Mouse (Mus musculus): ENCODE data around the gene Zfp213.
"Not testable (repeated sequence)": the region's sequence is repeated elsewhere in the genome, so short reads cannot be mapped to it uniquely, and the experiment has no call there.

Gene Zfp213

GRCm38 (mm10) chr17:23543983-23544382, 20.1 kb downstream of the Zfp213 start:
- no peak for DNase-seq

DNA sequence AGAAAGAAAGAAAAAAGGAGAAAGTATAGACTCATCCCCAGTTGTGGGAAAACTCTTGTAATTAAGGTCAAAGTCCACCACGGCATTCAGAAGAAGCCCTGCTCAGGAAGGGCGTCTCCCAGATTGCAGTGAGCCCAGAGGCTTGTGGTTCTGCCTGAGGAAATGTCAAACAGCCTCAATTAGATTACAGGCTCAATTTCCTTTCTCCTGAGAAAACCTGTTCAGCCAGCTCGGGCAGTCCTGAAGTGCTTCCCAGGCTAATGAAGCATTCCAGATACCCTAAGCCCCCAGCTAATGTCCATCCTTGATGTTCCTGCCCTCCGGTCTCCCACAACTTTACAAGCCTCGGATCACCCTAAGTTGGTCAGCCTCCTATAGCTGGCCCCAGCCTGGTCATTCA, 20.7 kb downstream of the Zfp213 start:
- DNase-seq: no peak

DNA sequence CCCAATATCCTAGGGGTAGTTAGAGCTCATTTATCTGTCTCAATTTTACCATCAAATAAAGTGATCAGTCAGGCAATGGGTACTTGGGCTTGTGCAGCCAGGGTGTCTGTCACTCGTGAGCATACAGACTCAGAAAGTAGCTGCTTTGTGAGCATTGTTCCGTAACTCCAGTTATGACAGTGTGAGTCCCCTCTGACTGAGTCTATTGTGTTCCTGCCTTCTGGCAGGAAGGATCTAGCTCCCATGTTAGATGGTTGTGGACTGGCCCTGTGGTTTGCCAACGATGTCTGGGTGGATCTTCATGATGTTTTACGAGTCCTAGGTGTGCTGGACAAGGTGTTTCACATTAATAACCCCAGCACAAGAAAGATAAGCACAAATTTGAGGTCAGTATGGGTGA, 21.2 kb downstream of the Zfp213 start:
- no peak for DNase-seq

DNA sequence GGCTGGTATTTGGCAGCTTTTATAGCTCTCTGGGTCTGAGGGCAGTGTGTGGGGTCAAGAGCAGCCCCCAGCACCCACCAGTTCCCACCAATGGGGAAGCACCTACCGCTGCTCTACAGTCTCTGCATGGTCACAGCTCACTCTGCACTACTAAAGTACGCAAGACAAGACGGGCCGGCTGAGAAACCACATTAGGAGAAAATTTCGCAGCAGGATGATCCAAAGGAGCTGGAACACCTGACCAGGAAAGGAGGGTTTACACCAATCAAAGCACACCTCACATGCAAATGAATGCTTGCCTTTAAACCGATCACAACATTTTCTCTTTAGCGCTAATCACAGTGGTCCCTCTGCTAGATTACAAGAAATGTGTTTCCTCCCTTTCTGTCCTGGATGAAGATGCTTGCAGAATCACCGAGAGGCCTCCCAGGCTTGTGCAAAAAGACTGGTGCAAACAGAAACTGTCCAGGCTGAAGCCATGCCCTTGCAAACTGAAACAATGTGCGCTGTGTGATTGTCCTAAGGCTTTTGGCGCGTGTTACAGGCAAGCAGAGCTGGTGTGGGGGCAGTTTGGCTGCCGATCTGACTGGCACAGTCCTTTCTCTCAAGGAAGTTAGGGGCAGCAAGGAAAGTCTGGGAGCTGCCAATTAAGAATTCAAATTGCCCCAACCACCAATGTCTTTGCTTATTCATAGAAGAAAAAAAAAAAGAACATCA, 21.9 kb downstream of the Zfp213 start:
- peak in 1 of 2 experiments; percentile 3 for DNase-seq

DNA sequence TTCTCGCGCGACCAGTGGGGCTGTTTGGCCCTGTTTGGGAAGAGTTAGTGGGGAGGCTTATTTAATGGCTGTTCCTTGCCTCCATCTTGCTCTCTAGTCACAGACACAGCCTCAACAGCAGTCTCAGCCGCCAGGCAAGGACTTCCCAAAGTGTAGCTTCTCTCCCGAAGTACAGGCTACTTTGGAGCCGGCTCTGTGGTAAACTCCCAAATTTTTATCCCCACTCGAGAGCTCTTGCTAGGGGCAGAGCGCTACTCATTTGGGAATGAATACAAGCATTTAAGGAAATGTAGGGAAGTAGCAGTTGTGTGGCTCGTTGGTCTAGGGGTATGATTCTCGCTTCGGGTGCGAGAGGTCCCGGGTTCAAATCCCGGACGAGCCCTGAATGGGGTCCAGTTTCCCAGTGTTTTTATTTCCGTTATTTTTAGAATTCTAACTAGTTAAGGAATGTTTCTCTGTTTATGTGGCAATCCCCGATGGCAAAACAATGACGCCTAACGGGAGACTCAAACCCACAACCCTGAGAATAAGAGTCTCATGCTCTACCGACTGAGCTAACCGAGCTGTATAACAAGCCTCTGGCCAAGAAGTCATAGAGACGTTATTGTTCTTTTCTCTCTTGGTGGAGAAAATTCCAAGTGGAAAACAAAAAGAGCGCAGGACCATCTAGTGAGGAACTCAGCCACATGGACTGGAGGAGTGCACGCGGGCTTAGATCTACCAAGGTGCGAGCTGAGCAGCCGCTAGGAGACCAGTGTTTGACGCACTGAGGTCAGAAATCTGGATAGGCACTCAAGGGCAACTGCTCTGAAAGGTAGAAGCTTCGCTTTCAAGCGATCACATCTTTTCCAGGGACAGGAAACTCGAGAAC, 23.2 kb downstream of the Zfp213 start:
- peak in 1 of 2 experiments; percentile 9 for DNase-seq

- DNase-seq: no peak
Observed at GRCm38 (mm10) chr17:23540106-23540505, 23.9 kb downstream of the Zfp213 start.

DNA sequence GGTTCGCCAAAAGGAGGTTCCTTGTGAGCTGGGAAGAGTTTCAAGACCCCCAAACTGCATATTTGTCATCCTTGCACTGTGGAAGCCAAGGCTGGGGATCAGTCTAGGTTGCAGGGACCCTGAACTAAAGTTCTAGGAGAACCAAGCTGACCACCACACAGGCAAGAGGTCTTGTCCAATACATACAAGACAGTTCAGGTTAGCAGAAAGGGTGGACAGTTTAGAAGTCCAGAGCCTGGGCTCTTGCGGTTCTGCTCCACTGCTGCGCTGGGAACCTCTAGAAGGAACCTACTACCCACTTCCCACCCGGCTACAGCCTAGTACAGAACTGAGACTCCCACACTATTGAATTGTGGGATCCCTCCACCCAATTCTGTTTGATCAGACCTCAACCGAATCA, 24.4 kb downstream of the Zfp213 start:
- no peak for DNase-seq

DNA sequence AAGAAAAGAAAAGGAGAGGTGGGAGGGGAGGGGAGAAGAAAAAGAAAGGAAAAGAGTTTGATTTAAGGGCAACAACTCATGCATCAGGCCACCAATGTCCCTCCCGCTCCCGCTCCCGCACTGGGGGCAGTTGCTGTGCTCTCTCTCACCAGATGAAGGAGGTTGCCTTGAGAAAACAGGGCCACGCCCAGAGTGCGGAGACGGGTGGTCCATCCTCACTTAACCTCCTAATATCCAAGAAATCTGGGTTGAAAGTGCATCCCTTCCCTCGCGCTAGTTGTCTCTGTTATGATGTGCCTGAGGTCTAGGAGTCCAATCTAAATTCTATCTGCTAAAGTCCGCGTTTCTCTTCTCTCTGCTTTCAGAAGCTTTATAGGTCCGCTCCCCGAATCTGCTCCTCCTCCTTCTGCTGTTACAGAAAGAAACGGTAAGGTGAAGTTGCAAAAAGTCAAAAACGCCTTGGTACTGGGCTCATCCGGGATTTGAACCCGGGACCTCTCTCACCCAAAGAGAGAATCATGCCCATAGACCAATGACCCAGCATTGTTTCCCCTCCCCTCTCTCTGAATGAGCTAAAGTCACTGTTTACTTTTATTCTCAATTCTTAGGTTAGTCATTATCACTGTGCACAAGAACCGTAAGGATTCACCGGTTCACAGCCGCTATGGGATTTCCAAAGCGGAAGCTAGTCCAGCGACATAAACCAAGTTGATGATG, 25.6 kb downstream of the Zfp213 start:
- no peak for DNase-seq

DNA sequence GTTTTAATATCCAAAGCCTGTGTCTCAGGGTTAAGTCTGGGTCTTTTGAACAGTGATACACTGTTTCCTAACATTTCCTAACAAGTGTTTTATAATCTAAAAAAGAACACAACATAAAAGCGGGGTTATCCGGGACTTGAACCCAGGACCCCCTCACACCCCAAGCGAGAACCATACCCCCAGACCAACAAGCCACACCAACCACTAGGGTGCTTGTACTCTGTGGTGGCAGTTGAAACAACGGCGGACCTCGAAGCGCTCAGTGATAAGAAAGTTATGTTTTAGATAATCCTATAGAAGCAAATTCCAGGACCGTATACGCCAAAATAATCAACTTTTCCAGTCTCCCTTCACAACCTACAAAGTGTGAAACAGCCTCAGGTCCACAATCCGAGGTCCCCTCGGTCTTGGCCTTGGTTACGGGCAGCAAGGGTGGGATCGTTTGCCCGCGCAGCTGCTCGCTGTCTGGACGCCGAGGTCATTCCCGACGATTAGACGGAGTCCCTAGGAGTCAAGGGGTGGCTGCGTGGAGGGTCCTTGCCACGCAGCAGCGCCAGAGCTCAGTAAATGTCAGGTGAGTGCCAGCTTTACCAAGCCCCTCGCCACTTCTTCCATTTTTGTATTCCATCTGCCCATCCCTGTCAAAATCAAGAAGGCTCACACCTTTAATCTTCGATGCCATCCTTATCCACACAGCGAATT, 26.3 kb downstream of the Zfp213 start:
- no peak for DNase-seq

DNA sequence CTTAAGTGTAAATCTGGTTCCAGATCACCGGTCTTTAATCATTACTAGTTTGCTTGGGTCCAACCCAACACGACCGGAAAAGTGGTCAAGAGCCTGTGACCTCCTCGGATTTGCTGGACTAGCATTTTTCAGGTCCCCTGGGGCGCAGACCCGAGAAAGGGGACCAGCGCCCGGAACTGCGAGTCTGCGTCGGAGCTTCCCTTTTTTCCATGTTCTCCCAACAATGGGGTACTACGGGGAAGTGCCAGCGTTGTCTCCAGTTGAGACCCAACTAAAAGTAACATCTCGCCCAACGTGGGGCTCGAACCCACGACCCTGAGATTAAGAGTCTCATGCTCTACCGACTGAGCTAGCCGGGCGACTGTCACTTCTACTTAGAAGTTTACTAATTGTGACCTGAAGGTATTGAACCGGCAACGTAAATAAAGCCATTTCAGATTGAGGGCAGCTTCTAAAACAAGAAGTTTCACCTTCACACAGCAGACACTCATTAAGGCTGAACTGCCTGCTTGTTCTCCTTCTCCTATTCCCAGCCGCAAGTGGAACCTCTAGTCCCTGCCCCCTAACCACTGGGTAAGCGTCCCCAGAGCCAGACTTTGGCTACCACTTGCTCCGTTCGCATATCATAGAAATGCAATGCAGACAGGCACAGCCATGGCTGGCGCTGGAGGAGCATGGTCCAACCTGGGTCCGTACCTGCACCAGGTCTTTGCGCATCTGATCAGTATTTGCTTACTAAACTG, 28.8 kb downstream of the Zfp213 start:
- not testable (repeated sequence) for DNase-seq

DNA sequence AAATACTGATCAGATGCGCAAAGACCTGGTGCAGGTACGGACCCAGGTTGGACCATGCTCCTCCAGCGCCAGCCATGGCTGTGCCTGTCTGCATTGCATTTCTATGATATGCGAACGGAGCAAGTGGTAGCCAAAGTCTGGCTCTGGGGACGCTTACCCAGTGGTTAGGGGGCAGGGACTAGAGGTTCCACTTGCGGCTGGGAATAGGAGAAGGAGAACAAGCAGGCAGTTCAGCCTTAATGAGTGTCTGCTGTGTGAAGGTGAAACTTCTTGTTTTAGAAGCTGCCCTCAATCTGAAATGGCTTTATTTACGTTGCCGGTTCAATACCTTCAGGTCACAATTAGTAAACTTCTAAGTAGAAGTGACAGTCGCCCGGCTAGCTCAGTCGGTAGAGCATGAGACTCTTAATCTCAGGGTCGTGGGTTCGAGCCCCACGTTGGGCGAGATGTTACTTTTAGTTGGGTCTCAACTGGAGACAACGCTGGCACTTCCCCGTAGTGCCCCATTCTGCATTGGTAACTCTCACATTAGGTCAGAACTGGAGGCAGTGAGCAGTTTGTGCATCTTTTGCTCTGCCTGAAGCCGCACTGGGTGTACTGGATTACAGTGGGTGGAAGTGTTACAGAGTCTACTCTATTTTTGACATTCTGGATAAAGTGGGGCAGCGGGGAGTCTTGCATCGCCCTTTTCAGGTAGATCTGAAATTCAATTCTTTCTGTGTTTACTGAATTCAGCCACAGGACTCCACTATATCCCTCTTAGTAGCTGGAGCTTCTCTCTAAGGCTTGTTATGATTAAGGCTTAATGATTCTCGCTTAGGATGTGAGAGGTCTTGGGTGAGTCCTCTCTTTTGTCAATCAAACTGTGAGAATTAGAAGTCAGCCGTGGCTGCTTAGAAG, 30.2 kb downstream of the Zfp213 start:
- DNase-seq: not testable (repeated sequence)

DNA sequence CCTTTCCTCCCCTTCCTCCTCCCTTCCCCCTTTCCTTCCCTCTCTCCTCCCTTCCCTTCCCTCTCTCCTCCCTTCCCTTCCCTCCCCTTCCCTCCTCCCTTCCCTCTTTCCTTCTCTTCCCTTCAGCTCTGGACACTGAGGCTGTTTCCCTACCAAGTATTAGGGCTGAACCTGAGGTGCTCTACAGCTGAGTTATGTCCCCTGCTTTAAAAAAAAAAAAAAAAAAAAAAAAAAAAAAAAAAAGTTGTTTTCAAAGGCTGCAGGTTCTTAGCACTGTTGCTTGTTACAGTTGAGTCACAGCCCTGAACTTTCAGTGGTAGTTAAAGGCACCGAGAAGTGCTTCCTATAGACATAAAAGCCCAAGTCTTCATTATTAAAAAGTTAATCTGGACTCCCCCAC, 32.6 kb downstream of the Zfp213 start:
- not testable (repeated sequence) for DNase-seq

- DNase-seq: not testable (repeated sequence)
Observed at GRCm38 (mm10) chr17:23522941-23523732, 40.9 kb downstream of the Zfp213 start.

GRCm38 (mm10) chr17:23518701-23519423, 45.2 kb downstream of the Zfp213 start:
- no peak for DNase-seq
